Mouse (Mus musculus) right cerebral cortex, postnatal 10 days (tissue): ENCODE measurements around the gene Cd160.

ENCODE experiments used
- DNase-seq, 2 experiments: peaks; one replicate each; pipeline ENCODE4 v3.0.0; 2021; ENCODE audit warnings: low spot score in 2 of 2

The Cd160 gene

GRCm38 (mm10) chr3:96759695-96760094, 69.5 kb downstream of the Cd160 start:
- DNase-seq: no peak

DNA sequence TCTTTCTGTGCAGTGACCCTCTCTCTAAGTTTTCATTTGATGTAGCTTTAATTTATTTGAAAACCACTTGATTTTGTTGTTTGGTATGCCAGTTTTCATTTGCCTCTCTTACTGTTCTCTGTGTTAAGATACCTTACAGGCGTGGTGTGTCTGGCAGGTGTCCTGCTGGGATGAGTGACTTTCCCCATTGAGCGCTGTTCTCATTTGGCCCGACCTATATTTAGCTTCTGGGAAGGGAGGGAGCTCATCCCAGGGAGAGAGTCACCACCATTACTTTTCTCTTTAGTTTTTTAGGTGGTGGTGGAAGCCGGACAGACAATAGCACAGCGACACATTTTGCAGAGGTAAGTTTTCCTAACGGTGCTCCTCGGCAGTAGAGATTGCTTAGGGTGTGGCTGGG, 71.5 kb downstream of the Cd160 start:
- no peak for DNase-seq

GRCm38 (mm10) chr3:96755935-96756334, 73.2 kb downstream of the Cd160 start:
- DNase-seq: no peak
